Mouse (Mus musculus) lung, adult 2 months (tissue): ENCODE results near the gene H2-M3.

Experiments
- CTCF ChIP-seq: fragments of 200-500 bp; IDR thresholded peaks from 2 replicates; pipeline ENCODE4 v1.5.1; 2011; ENCODE audit warnings: mild to moderate bottlenecking, low read length, control low read depth; ENCODE audit not compliant: insufficient read depth
- POLR2A ChIP-seq: fragments of 200-500 bp; IDR thresholded peaks from 2 replicates; pipeline ENCODE4 v1.6.1; 2011; ENCODE audit warnings: low read depth, mild to moderate bottlenecking, control low read depth, low read length, borderline replicate concordance; ENCODE audit errors: extremely low read depth

GRCm38 (mm10) chr17:37283360-37283759 is 13.3 kb downstream of the H2-M3 start, which contains the start of gene Olfr99:
- TF ChIP-seq CTCF: no peak
- no peak for TF ChIP-seq POLR2A
